Mouse (Mus musculus) E14TG2a.4 (cell line): Measurements from ENCODE around the gene Iqschfp.

Experiments
- CTCF ChIP-seq: conservative IDR thresholded peaks from 2 replicates; pipeline ENCODE4 v1.5.1; 2014; ENCODE audit warnings: low read length
- NANOG ChIP-seq: IDR thresholded peaks from 2 replicates; pipeline ENCODE4 v1.6.1; 2014; ENCODE audit warnings: borderline replicate concordance, low read length, mixed read lengths
- POU5F1 ChIP-seq: IDR thresholded peaks from 2 replicates; pipeline ENCODE4 v1.6.1; 2014; ENCODE audit warnings: low read length, borderline replicate concordance

GRCm38 (mm10) chr3:67925453-67925852 is 33.4 kb downstream of the Iqschfp start:
- TF ChIP-seq CTCF: no peak
- TF ChIP-seq POU5F1: no peak
- TF ChIP-seq NANOG: no peak
